Mouse (Mus musculus) hindbrain, embryonic 14.5 days (tissue): ENCODE results near the gene Stx1a. TPM values are rescaled to one million over a fixed set of nuclear protein-coding genes. Genes with fewer than 3 reads are reported as not detected.
"Not testable (repeated sequence)": the region's sequence is repeated elsewhere in the genome, so short reads cannot be mapped to it uniquely, and the experiment has no call there.

Experiments used
- ATAC-seq: fragments of 200-750 bp; cut with Nextera tagmentation; 2 replicates; pipeline ENCODE4 v1.8.0; 2017; ENCODE audit warnings: moderate number of reproducible peaks, mild to moderate bottlenecking, moderate TSS enrichment, moderate library complexity; ENCODE audit not compliant: low FRiP score
- DNase-seq: peaks from one replicate; pipeline ENCODE4 v3.0.0-alpha.2; 2015; ENCODE audit warnings: low spot score
- H3K27ac ChIP-seq: fragments of 300-500 bp; sonication (generic); 2 replicates; pipeline ENCODE4 v1.5.1; 2014; ENCODE audit warnings: mild to moderate bottlenecking, moderate library complexity
- H3K27me3 ChIP-seq: fragments of 300-500 bp; sonication (generic); 2 replicates; pipeline ENCODE4 v1.6.1; 2014; ENCODE audit warnings: mild to moderate bottlenecking, low read length, mixed read lengths; ENCODE audit not compliant: control insufficient read depth, insufficient read depth
- H3K36me3 ChIP-seq: fragments of 300-500 bp; sonication (generic); replicated peaks from 2 replicates; pipeline ENCODE4 v1.6.1; 2014; ENCODE audit not compliant: control insufficient read depth, insufficient read depth
- H3K4me1 ChIP-seq: fragments of 300-500 bp; sonication (generic); replicated peaks from 2 replicates; pipeline ENCODE4 v1.6.1; 2014; ENCODE audit warnings: antibody characterized with exemption, low read length, mixed read lengths; ENCODE audit not compliant: control insufficient read depth, insufficient read depth
- H3K4me2 ChIP-seq: fragments of 300-500 bp; sonication (generic); replicated peaks from 2 replicates; pipeline ENCODE4 v1.6.1; 2014; ENCODE audit warnings: mild to moderate bottlenecking, moderate library complexity
- H3K4me3 ChIP-seq: fragments of 300-500 bp; sonication (generic); replicated peaks from 2 replicates; pipeline ENCODE4 v1.5.1; 2014; ENCODE audit warnings: mild to moderate bottlenecking, low read length
- H3K9ac ChIP-seq: fragments of 300-500 bp; sonication (generic); 2 replicates; pipeline ENCODE4 v1.6.1; 2014
- H3K9me3 ChIP-seq: fragments of 300-500 bp; sonication (generic); 2 replicates; pipeline ENCODE4 v1.6.1; 2016; ENCODE audit warnings: low read length; ENCODE audit not compliant: control insufficient read depth
- WGBS: fragments of 180-500 bp; shearing (Covaris S2); extraction: QIAGEN DNeasy Blood & Tissue Kit; methylation state at CpG from one replicate; pipeline ENCODE4 v1.1.7; 2014; 5-methylcytosine and 5-hydroxymethylcytosine counted together
- polyA plus RNA-seq: library from polyadenylated mRNA; unstranded; fragments of >200 nt; fragmentation: Nextera tagmentation; extraction: Ambion mirVana; gene quantifications from 2 replicates; pipeline ENCODE4 v1.2.1, GENCODE M21; 2014

The Stx1a gene
- polyA plus RNA-seq, 1 experiment from 2014 or later: 113 TPM

- Histone ChIP-seq H3K27me3 (no peaks in the 10 kb centered on the region), H3K4me2 (no peak overlapping the region), H3K4me1 (no peaks in the 10 kb centered on the region), H3K36me3 (peaks cover 58% of the 10 kb centered on the region), H3K27ac (no peak overlapping the region), H3K9ac (no peak overlapping the region), H3K4me3 (no peak overlapping the region), H3K9me3 (no peaks in the 10 kb centered on the region)
- 92% methylated on average over 5 of the region's 5 CpGs for WGBS
- no peak for ATAC-seq
- no peak for DNase-seq
Measured at GRCm38 (mm10) chr5:135048539-135048938, 25.3 kb downstream of the Stx1a start.

GRCm38 (mm10) chr5:135049268-135049667 lies 26.0 kb downstream of the Stx1a start:
- H3K36me3 ChIP-seq: peaks cover 63% of the 10 kb centered on the region
- not testable (repeated sequence) for H3K4me2 ChIP-seq, H3K27ac ChIP-seq, DNase-seq, H3K9me3 ChIP-seq, ATAC-seq, H3K4me3 ChIP-seq, H3K27me3 ChIP-seq, H3K9ac ChIP-seq, H3K4me1 ChIP-seq
- 96% methylated on average over 6 of the region's 6 CpGs for WGBS

DNA sequence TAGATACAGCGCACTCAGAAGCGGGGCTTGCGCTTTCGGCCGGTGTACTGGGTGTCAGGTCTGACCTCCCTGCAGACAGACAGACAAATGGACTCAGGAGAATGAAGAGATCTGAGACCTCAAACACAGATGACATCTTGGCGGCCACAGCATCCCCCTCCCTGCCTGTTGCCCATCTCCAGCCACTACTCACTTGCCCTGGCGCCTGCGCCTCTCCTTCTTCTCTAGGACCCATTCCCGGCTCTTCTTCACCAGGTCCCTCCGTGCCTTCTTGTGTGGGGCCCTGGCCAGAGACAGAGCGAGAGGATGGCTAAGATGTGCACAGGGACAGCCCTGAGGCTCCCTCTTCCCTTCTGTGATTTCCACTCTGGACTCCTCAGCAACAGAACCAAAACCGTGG lies 30.1 kb downstream of the Stx1a start:
- Histone ChIP-seq H3K9me3 (no peaks in the 10 kb centered on the region), H3K4me1 (no peaks in the 10 kb centered on the region), H3K36me3 (peaks cover 74% of the 10 kb centered on the region), H3K27ac (no peak overlapping the region), H3K4me3 (no peak overlapping the region), H3K9ac (no peak overlapping the region), H3K27me3 (no peaks in the 10 kb centered on the region), H3K4me2 (no peak overlapping the region)
- DNase-seq (no peak), ATAC-seq (no peak)
- 97% methylated on average over 12 of the region's 12 CpGs for WGBS

- Histone ChIP-seq H3K27ac (peak within 1 kb of the TSS; percentile 51), H3K9me3 (no peaks in the 10 kb centered on the region), H3K4me3 (peak within 1 kb of the TSS; percentile 96), H3K4me2 (peak within 1 kb of the TSS; percentile 94), H3K9ac (peak within 1 kb of the TSS; percentile 76), H3K36me3 (peaks cover 43% of the 10 kb centered on the region), H3K27me3 (no peaks in the 10 kb centered on the region), H3K4me1 (peaks cover 24% of the 10 kb centered on the region)
- WGBS: under 1% methylated on average over 47 of the region's 52 CpGs
- DNase-seq (peak; percentile 99), ATAC-seq (peak; percentile 96)
Measured at GRCm38 (mm10) chr5:135063629-135064381, 40.5 kb downstream of the Stx1a start, which contains the start of gene Dnajc30. Gene Dnajc30 (plus strand): TSS chr5:135064202.

DNA sequence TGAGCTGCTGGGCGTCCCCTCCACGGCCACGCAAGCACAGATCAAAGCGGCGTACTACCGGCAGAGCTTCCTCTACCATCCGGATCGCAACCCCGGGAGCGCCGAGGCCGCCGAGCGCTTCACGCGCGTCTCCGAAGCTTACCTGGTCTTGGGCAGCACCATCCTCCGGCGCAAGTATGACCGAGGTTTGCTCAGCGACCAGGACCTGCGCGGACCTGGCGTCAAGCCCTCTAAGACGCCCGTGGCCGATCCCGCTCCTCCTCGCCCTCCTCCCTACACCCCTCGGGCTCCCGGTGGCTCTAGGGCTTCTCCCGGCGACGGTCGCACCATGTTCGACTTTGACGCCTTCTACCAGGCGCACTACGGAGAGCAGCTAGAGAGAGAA lies 41.1 kb downstream of the Stx1a start:
- Histone ChIP-seq H3K4me2 (peak overlapping the region; percentile 94), H3K9ac (peak overlapping the region; percentile 76), H3K4me1 (peaks cover 24% of the 10 kb centered on the region), H3K4me3 (peak overlapping the region; percentile 96), H3K36me3 (peaks cover 37% of the 10 kb centered on the region), H3K27ac (peak overlapping the region; percentile 51), H3K9me3 (no peaks in the 10 kb centered on the region), H3K27me3 (no peaks in the 10 kb centered on the region)
- DNase-seq: no peak
- ATAC-seq: peak; percentile 22; the same call in 1 of the 2 replicates
- WGBS: 1% methylated on average over 37 of the region's 40 CpGs

- H3K27ac ChIP-seq: peak within 1 kb of the TSS; percentile 51
- not testable (repeated sequence) for DNase-seq, H3K27me3 ChIP-seq, H3K9me3 ChIP-seq, ATAC-seq
- H3K4me2 ChIP-seq: peak within 1 kb of the TSS; percentile 94
- 76% methylated on average over 9 of the region's 9 CpGs for WGBS
- peaks cover 31% of the 10 kb centered on the region for H3K36me3 ChIP-seq
- peaks cover 24% of the 10 kb centered on the region for H3K4me1 ChIP-seq
- H3K4me3 ChIP-seq: peak within 1 kb of the TSS; percentile 96
- peak within 1 kb of the TSS; percentile 76 for H3K9ac ChIP-seq
Measured at GRCm38 (mm10) chr5:135064909-135065446, 41.7 kb downstream of the Stx1a start, which contains the start of gene Bud23. Gene Bud23 (minus strand): TSS chr5:135064959.

- peaks cover 23% of the 10 kb centered on the region for H3K36me3 ChIP-seq
- no peak overlapping the region for H3K27ac ChIP-seq
- H3K9me3 ChIP-seq: no peaks in the 10 kb centered on the region
- peak overlapping the region; percentile 94; the same call in 1 of the 2 replicates for H3K4me2 ChIP-seq
- 91% methylated on average over 3 of the region's 3 CpGs for WGBS
- DNase-seq (no peak), ATAC-seq (no peak)
- H3K4me3 ChIP-seq: no peak overlapping the region
- peaks cover 24% of the 10 kb centered on the region for H3K4me1 ChIP-seq
- H3K9ac ChIP-seq: no peak overlapping the region
- H3K27me3 ChIP-seq: no peaks in the 10 kb centered on the region
Measured at GRCm38 (mm10) chr5:135066008-135066407, 42.7 kb downstream of the Stx1a start.

- H3K4me1 ChIP-seq: peaks cover 20% of the 10 kb centered on the region
- ATAC-seq: no peak
- no peak overlapping the region for H3K4me3 ChIP-seq
- WGBS: 87% methylated on average over 3 of the region's 3 CpGs
- no peak for DNase-seq
- H3K27me3 ChIP-seq: no peaks in the 10 kb centered on the region
- no peaks in the 10 kb centered on the region for H3K9me3 ChIP-seq
- H3K9ac ChIP-seq: no peak overlapping the region
- no peak overlapping the region for H3K4me2 ChIP-seq
- H3K27ac ChIP-seq: no peak overlapping the region
- peaks cover 60% of the 10 kb centered on the region for H3K36me3 ChIP-seq
Measured at GRCm38 (mm10) chr5:135070448-135070847, 47.2 kb downstream of the Stx1a start.

DNA sequence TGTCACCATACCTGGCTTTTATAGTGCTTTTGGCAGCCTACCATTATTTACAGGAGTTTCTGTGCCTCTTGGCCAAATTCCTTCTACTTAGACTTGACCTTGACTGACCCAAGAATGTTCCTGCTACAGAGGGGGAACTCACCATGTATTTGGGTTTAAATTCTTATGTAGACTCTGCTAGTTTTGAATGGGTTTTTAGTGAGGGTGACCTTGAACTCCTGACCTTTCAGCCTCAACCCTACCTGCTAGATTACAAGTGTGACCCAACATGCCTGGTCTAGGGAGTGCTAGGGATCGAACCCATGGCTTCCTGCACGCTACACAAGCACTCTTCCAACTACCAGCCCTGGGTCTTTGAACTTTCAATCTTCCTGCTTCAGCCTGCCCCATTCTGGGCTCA lies 48.8 kb downstream of the Stx1a start:
- Histone ChIP-seq H3K9me3 (no peaks in the 10 kb centered on the region), H3K9ac (no peak overlapping the region), H3K4me1 (peaks cover 21% of the 10 kb centered on the region), H3K27me3 (no peaks in the 10 kb centered on the region), H3K36me3 (peaks cover 64% of the 10 kb centered on the region), H3K4me2 (no peak overlapping the region), H3K27ac (no peak overlapping the region), H3K4me3 (no peak overlapping the region)
- ATAC-seq: no peak
- DNase-seq: no peak
- 92% methylated on average over 2 of the region's 2 CpGs for WGBS
